Mouse (Mus musculus): ENCODE data around the gene Trim42.

- TF ChIP-seq CTCF (conservative IDR thresholded peaks at IDR 0.05; ENCODE audit: low read length) = peak; percentile 86
- no peak for TF ChIP-seq POU5F1 (IDR thresholded peaks at IDR 0.05; ENCODE audit: borderline replicate concordance, low read length)
Observed at GRCm38 (mm10) chr9:97322846-97323245, 46.9 kb downstream of the Trim42 start.

Measured in E14TG2a.4 (cell line).